Mouse (Mus musculus) forebrain, embryonic 10.5 days (tissue): ENCODE data around the gene Jmjd8. TPM values are rescaled to one million over a fixed set of nuclear protein-coding genes. Genes with fewer than 3 reads are reported as not detected.
A peak's percentile ranks its signal among the peaks of the same experiment; 100 is the strongest.

Experiments used
- DNase-seq: peaks from one replicate; pipeline ENCODE4 v3.0.0-alpha.2; 2017; ENCODE audit warnings: low spot score; ENCODE audit errors: extremely low spot score
- H3K27ac ChIP-seq: fragments of 300-500 bp; sonication (generic); 2 replicates; pipeline ENCODE4 v1.5.1; 2016; ENCODE audit warnings: mild to moderate bottlenecking
- H3K27me3 ChIP-seq: fragments of 300-500 bp; sonication (generic); 2 replicates; pipeline ENCODE4 v1.6.1; 2016; ENCODE audit warnings: mild to moderate bottlenecking; ENCODE audit not compliant: poor library complexity, severe bottlenecking
- H3K36me3 ChIP-seq: fragments of 300-500 bp; sonication (generic); replicated peaks from 2 replicates; pipeline ENCODE4 v1.6.1; 2016; ENCODE audit warnings: mild to moderate bottlenecking, moderate library complexity
- H3K4me1 ChIP-seq: fragments of 300-500 bp; sonication (generic); 2 replicates; pipeline ENCODE4 v1.6.1; 2016
- H3K4me3 ChIP-seq: fragments of 300-500 bp; sonication (generic); 2 replicates; pipeline ENCODE4 v1.5.1; 2016; ENCODE audit warnings: mild to moderate bottlenecking, moderate library complexity
- H3K9me3 ChIP-seq: fragments of 300-500 bp; sonication (generic); 2 replicates; pipeline ENCODE4 v1.6.1; 2016; ENCODE audit warnings: mild to moderate bottlenecking, moderate library complexity
- whole genome bisulfite sequencing: fragments of 180-500 bp; shearing (Covaris S2); methylation state at CpG from one replicate; pipeline ENCODE4 v1.1.7; 2016; 5-methylcytosine and 5-hydroxymethylcytosine counted together
- polyA plus RNA-seq: library from polyadenylated mRNA; unstranded; fragments of >200 nt; fragmentation: Nextera tagmentation; extraction: Ambion mirVana; gene quantifications from 2 replicates; pipeline ENCODE4 v1.2.1, GENCODE M21; 2016

The Jmjd8 gene
- polyA plus RNA-seq, 1 experiment from 2014 or later, result 58.7 TPM

GRCm38 (mm10) chr17:25830200-25830753 is 1.6 kb downstream of the Jmjd8 start:
- Histone ChIP-seq H3K27ac (0 out of 2 replicates have a peak overlapping the region, but pooled peaks have one; percentile 27), H3K4me1 (peaks cover 83% of the 10 kb centered on the region), H3K27me3 (no peaks in the 10 kb centered on the region), H3K9me3 (no peaks in the 10 kb centered on the region), H3K4me3 (peak overlapping the region; percentile 77), H3K36me3 (peaks cover 68% of the 10 kb centered on the region)
- 93% methylated on average over 4 of the region's 4 CpGs for WGBS
- no peak for DNase-seq

GRCm38 (mm10) chr17:25830806-25831431 is 2.3 kb downstream of the Jmjd8 start:
- no peak for DNase-seq
- Histone ChIP-seq H3K4me3 (peak overlapping the region; percentile 77), H3K27me3 (no peaks in the 10 kb centered on the region), H3K27ac (0 out of 2 replicates have a peak overlapping the region, but pooled peaks have one; percentile 27), H3K36me3 (peaks cover 70% of the 10 kb centered on the region), H3K4me1 (peaks cover 83% of the 10 kb centered on the region), H3K9me3 (no peaks in the 10 kb centered on the region)
- 89% methylated on average over 14 of the region's 14 CpGs for WGBS

DNA sequence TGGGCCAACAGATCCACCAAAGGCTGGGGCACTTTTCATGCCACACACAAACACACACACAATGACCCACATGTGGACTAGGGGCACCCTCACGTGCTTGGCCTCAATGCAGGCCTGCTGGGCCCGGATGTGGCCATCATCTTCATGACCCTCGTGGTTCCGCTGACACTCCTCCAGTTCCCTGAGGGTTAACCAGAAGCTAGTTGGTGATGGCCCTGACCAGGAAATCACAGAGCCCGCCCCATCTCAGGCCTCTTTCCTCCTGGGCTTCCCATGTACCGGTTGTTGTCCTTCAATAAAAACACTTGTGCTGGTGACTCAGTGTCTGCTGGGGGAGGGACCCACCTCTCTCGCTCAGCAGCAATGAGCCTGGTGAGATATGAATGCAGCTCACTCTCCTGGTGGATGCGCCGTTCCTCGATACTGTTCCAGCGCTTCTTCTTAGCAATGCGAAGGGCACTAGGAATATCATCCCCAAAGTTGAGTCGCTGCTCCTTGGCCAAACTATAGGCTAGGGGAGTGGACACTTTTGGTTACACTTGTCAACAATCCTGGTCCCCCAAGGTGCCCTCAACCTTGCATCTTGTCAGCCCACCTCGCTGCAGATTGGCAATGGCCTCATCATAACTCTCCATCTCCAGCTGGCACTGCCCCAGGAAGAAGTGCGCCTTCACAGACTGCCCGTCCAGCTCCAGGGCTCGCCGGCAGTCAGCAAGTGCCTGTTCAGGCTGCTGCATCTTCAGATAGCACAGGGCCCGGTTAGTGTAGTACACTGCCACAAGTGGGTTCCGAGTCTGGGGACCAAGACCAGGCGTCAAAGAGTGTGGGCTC is 3.0 kb downstream of the Jmjd8 start:
- H3K4me3 ChIP-seq, result peak overlapping the region; percentile 77
- H3K27ac ChIP-seq, result peak overlapping the region; percentile 96
- no peak for DNase-seq
- 71% methylated on average over 21 of the region's 21 CpGs for WGBS
- no peaks in the 10 kb centered on the region for H3K27me3 ChIP-seq
- no peaks in the 10 kb centered on the region for H3K9me3 ChIP-seq
- H3K4me1 ChIP-seq, result peaks cover 86% of the 10 kb centered on the region
- peaks cover 67% of the 10 kb centered on the region for H3K36me3 ChIP-seq

GRCm38 (mm10) chr17:25832436-25833290 is 4.0 kb downstream of the Jmjd8 start:
- Histone ChIP-seq H3K9me3 (no peaks in the 10 kb centered on the region), H3K27me3 (no peaks in the 10 kb centered on the region), H3K4me3 (peak overlapping the region; percentile 77), H3K27ac (peak overlapping the region; percentile 96), H3K36me3 (peaks cover 60% of the 10 kb centered on the region), H3K4me1 (peaks cover 91% of the 10 kb centered on the region)
- peak; percentile 100 for DNase-seq
- under 1% methylated on average over 77 of the region's 77 CpGs for WGBS

DNA sequence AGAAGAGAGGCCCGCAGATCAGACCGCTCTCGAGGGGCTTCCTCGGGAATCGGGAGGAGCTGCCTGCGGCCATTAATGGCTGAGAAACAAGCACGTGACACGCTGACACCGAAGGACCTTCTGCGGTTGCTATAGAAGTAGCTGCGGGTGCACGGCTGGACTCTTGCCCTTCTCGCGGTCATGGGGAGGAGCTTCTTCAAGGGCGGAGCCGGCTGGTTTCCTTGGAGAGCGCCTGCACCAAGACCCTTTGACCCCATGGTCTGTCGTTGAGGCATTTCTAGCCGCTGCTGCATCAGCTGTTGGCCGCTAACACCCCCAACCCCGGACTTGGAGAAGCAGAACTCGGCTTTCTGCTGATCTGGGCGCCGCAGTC is 4.6 kb downstream of the Jmjd8 start, which contains the start of gene Stub1:
Stub1 (minus strand) TSS at position 114 of the 373 bp plus-strand sequence.
- Histone ChIP-seq H3K36me3 (peaks cover 60% of the 10 kb centered on the region), H3K27me3 (no peaks in the 10 kb centered on the region), H3K4me1 (peaks cover 91% of the 10 kb centered on the region), H3K27ac (peak within 1 kb of the TSS; percentile 96), H3K4me3 (peak within 1 kb of the TSS; percentile 77), H3K9me3 (no peaks in the 10 kb centered on the region)
- DNase-seq, result no peak
- WGBS, result under 1% methylated on average over 24 of the region's 24 CpGs

- 59% methylated on average over 6 of the region's 6 CpGs for WGBS
- Histone ChIP-seq H3K27ac (peak overlapping the region; percentile 96), H3K4me3 (peak overlapping the region; percentile 77), H3K9me3 (no peaks in the 10 kb centered on the region), H3K36me3 (peaks cover 65% of the 10 kb centered on the region), H3K27me3 (no peaks in the 10 kb centered on the region), H3K4me1 (peaks cover 87% of the 10 kb centered on the region)
- no peak for DNase-seq
Measured at GRCm38 (mm10) chr17:25833961-25834594, 5.4 kb downstream of the Jmjd8 start.

- WGBS, result 93% methylated on average over 12 of the region's 12 CpGs
- peak overlapping the region; percentile 77 for H3K4me3 ChIP-seq
- DNase-seq, result no peak
- peak overlapping the region; percentile 96 for H3K27ac ChIP-seq
- peaks cover 68% of the 10 kb centered on the region for H3K36me3 ChIP-seq
- H3K27me3 ChIP-seq, result no peaks in the 10 kb centered on the region
- H3K4me1 ChIP-seq, result peaks cover 85% of the 10 kb centered on the region
- H3K9me3 ChIP-seq, result no peaks in the 10 kb centered on the region
Measured at GRCm38 (mm10) chr17:25834595-25835222, 6.0 kb downstream of the Jmjd8 start.

DNA sequence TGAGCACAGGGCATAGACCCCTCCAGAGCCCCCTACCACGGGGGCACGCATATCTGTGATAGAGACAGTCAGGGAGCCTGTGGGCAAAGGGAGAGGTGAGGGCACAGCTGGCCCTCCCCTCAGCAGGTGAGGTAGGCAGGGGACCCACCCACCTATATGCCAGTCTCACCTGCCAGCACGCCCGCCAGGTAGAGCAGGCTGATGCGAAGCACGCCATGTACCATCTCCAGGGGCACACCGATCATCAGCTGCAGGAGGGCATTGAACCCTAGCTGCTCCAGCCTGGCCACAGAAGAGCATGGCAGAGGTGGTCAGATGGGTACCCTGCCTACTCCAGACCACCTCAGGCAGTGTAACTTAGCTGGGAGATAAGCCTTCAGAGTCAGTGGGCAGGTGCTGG is 6.6 kb downstream of the Jmjd8 start:
- H3K9me3 ChIP-seq, result no peaks in the 10 kb centered on the region
- peaks cover 68% of the 10 kb centered on the region for H3K36me3 ChIP-seq
- no peak overlapping the region for H3K27ac ChIP-seq
- H3K4me1 ChIP-seq, result peaks cover 79% of the 10 kb centered on the region
- H3K27me3 ChIP-seq, result no peaks in the 10 kb centered on the region
- 96% methylated on average over 7 of the region's 7 CpGs for WGBS
- no peak for DNase-seq
- peak overlapping the region; percentile 77 for H3K4me3 ChIP-seq

- Histone ChIP-seq H3K4me3 (peak overlapping the region; percentile 53; the same call in 1 of the 2 replicates), H3K9me3 (no peaks in the 10 kb centered on the region), H3K4me1 (peaks cover 74% of the 10 kb centered on the region), H3K27me3 (no peaks in the 10 kb centered on the region), H3K27ac (no peak overlapping the region), H3K36me3 (peaks cover 68% of the 10 kb centered on the region)
- DNase-seq, result no peak
- WGBS, result 94% methylated on average over 16 of the region's 16 CpGs
Measured at GRCm38 (mm10) chr17:25835816-25836215, 7.1 kb downstream of the Jmjd8 start.

- peak overlapping the region; percentile 81 for H3K27ac ChIP-seq
Measured at GRCm38 (mm10) chr17:25836397-25837075, 7.9 kb downstream of the Jmjd8 start.

DNA sequence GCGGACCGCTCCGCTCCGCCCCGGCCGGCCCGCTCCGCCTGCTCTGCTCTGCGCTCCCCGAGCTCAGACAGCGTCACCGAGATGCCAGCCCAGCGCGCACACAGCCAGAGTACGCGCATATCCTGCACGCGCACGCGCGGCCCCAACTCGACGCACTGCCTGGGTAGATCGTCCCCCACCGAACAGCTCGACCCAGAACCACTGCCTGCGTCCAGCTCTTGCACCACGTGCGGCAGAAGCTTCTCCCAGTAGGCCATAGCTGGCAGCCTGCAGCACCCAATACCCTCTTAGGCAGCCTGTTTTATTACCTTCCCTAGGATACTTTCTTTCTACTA is 8.4 kb downstream of the Jmjd8 start, which contains the start of gene Rhbdl1:
Rhbdl1 (minus strand) TSS at position 220 of the 335 bp plus-strand sequence.
- no peaks in the 10 kb centered on the region for H3K27me3 ChIP-seq
- H3K4me1 ChIP-seq, result peaks cover 62% of the 10 kb centered on the region
- WGBS, result 3% methylated on average over 29 of the region's 29 CpGs
- peak within 1 kb of the TSS; percentile 53 for H3K4me3 ChIP-seq
- H3K27ac ChIP-seq, result peak within 1 kb of the TSS; percentile 81
- H3K36me3 ChIP-seq, result peaks cover 68% of the 10 kb centered on the region
- no peaks in the 10 kb centered on the region for H3K9me3 ChIP-seq
- peak; percentile 65 for DNase-seq

More at GRCm38 (mm10) chr17:25836397-25837075, 7.9 kb downstream of the Jmjd8 start:
- Histone ChIP-seq H3K9me3 (no peaks in the 10 kb centered on the region), H3K4me1 (peaks cover 67% of the 10 kb centered on the region), H3K36me3 (peaks cover 68% of the 10 kb centered on the region), H3K27me3 (no peaks in the 10 kb centered on the region), H3K4me3 (peak overlapping the region; percentile 53)
- DNase-seq, result no peak
- 24% methylated on average over 23 of the region's 23 CpGs for WGBS
